Mouse (Mus musculus): ENCODE results near the gene Pde10a. TPM values are rescaled to one million over a fixed set of nuclear protein-coding genes. Genes with fewer than 3 reads are reported as not detected.

Pde10a gene
- total RNA-seq, 2 experiments from 2014 or later: 59.0 to 83.7 TPM

- intact Hi-C loops (cut with DNase I): no loop called here
- DNase-seq (ENCODE audit: extremely low spot score in 1 of 2, low spot score in 2 of 2): no peak
Measured at GRCm38 (mm10) chr17:8775571-8776161, 250.5 kb downstream of the Pde10a start.

DNA sequence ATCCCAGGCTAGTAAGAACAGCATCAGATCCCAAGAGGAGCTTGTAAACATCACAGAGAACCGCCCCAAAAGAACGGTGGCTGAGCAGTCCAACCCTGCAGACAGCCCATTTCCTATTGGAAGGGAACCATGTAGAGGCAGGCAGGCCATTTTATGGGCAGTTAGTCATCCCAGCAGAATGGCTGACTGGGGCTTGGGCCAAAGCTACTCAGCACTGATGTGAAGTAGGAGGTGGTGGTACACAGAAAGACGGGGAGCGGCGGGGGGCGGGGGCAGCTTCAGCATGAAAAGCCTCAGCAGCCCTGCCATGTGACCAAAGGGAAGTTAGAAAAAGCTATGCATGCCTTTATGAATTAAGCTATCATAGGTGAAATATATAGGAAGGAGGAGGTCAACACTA is 252.5 kb downstream of the Pde10a start:
- intact Hi-C loops (cut with DNase I): no loop called here
- DNase-seq (ENCODE audit: extremely low spot score in 1 of 2, low spot score in 2 of 2): peak in 1 of 2 experiments; percentile 43

GRCm38 (mm10) chr17:8778839-8779238 is 253.7 kb downstream of the Pde10a start:
- intact Hi-C loops (cut with DNase I): no loop called here
- no peak for DNase-seq (ENCODE audit: extremely low spot score in 1 of 2, low spot score in 2 of 2)

GRCm38 (mm10) chr17:8780484-8780883 is 255.3 kb downstream of the Pde10a start:
- intact Hi-C loops (cut with DNase I): no loop called here
- no peak for DNase-seq (ENCODE audit: extremely low spot score in 1 of 2, low spot score in 2 of 2)

DNA sequence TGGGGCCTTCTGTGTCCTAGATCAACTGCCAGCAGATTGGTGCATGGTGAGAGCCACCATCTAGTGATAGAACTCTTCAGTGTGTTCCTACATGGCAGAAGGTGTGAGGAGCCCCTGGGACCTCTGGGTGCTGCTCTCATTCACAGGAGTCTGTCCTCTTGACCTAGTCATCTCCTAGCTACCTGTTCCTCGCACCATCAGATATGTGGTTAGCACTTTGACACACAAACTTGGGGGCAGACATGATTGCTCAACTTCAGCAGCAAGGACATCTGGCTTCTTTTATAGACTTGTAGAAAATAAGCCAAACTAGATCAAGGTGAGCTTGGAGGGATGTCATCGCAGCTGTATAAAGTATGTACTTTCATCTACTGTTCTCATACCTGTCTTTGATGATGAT is 255.9 kb downstream of the Pde10a start:
- DNase-seq (ENCODE audit: extremely low spot score in 1 of 2, low spot score in 2 of 2): no peak
- intact Hi-C loops (cut with DNase I): no loop called here

- intact Hi-C loops (cut with DNase I): no loop called here
- DNase-seq (ENCODE audit: extremely low spot score in 1 of 2, low spot score in 2 of 2): no peak
Measured at GRCm38 (mm10) chr17:8781576-8781975, 256.4 kb downstream of the Pde10a start.

GRCm38 (mm10) chr17:8785908-8786307 is 260.7 kb downstream of the Pde10a start:
- intact Hi-C loops (cut with DNase I): no loop called here
- DNase-seq (ENCODE audit: extremely low spot score in 1 of 2, low spot score in 2 of 2): no peak

- intact Hi-C loops (cut with DNase I): no loop called here
- DNase-seq (ENCODE audit: extremely low spot score in 1 of 2, low spot score in 2 of 2): no peak
Measured at GRCm38 (mm10) chr17:8786484-8786883, 261.3 kb downstream of the Pde10a start.

DNA sequence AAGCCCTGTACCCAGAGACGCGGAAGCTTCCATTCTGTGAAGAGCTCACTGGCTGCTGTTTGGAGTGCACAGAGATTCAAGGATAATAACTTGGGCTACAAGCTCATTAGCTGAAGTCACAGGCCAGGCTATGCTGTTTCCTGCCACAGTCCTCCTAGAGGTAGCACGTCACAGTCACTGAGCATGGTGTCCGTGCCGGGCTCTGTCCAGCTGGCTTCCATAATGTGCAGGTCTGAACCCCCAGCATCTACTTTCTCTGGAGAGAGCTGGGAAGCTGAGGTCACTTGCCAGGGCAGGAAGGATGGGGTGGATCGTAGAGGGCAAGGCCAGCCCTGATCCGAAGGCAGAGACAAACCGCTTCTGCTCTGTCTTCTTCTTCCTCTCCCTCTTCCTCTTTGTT is 262.6 kb downstream of the Pde10a start:
- intact Hi-C loops (cut with DNase I): no loop called here
- DNase-seq (ENCODE audit: extremely low spot score in 1 of 2, low spot score in 2 of 2): no peak

- no peak for DNase-seq (ENCODE audit: extremely low spot score in 1 of 2, low spot score in 2 of 2)
- intact Hi-C loops (cut with DNase I): no loop called here
Measured at GRCm38 (mm10) chr17:8791561-8791960, 266.4 kb downstream of the Pde10a start.

GRCm38 (mm10) chr17:8792611-8793010 is 267.4 kb downstream of the Pde10a start:
- no peak for DNase-seq (ENCODE audit: extremely low spot score in 1 of 2, low spot score in 2 of 2)
- intact Hi-C loops (cut with DNase I): no loop called here

GRCm38 (mm10) chr17:8797624-8798023 is 272.5 kb downstream of the Pde10a start:
- no peak for DNase-seq (ENCODE audit: extremely low spot score in 1 of 2, low spot score in 2 of 2)
- intact Hi-C loops (cut with DNase I): no loop called here

GRCm38 (mm10) chr17:8798531-8799295 is 273.5 kb downstream of the Pde10a start:
- DNase-seq (ENCODE audit: extremely low spot score in 1 of 2, low spot score in 2 of 2): no peak
- intact Hi-C loops (cut with DNase I): no loop called here

DNA sequence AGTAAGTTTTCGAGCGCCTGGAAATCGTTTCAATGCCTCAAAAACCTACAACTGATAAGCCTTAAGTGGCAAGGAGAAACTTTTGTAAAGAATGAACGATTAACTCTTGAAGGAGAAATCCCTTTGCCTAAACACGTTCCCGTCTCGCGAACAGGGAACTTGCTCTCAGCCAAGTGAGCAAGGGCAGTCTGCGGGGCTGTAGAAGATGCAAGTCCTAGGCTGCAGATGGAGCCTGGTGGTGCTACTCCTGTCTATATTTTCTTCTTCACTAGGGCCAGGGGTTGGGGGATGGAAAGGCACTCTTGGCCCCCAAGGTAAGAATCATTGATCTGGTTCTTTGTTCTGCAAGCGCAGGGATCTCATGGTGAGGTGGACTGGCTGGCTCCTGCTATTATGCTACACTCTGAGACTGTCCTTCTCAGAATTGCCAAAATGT is 274.1 kb downstream of the Pde10a start:
- intact Hi-C loops (cut with DNase I): no loop called here
- no peak for DNase-seq (ENCODE audit: extremely low spot score in 1 of 2, low spot score in 2 of 2)

- no peak for DNase-seq (ENCODE audit: extremely low spot score in 1 of 2, low spot score in 2 of 2)
- intact Hi-C loops (cut with DNase I): no loop called here
Measured at GRCm38 (mm10) chr17:8799914-8800420, 274.8 kb downstream of the Pde10a start.

DNA sequence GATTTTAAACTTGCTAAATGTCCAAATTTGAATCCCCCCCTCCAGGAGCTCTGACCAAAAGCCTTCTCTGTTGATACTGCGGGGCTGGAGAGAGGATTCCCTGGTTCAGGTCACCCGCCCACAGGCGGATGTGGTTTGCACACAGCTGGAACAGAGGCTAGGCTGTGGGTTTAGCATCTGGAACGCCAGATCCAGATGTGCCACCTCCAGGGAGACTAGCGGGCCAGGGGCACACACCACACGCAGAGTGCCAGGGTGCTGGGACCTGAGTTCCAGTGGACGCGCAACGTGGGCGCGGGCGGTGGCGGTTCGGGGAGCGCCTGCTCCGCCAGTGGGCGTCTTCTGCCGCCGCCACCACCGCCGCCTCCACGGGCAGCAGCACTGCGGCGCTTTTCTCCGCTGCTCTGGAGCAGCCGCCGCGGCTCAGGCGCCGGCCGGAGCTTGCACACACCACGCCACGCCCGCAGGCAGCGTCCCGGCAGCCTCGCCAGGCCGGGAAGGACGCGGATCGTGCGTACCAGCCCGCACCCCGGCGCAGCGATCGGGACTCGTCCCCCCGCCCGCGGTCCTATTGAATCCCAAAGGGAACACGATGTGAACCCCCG is 275.4 kb downstream of the Pde10a start:
- DNase-seq (ENCODE audit: extremely low spot score in 1 of 2, low spot score in 2 of 2): no peak
- intact Hi-C loops (cut with DNase I): no loop called here

DNA sequence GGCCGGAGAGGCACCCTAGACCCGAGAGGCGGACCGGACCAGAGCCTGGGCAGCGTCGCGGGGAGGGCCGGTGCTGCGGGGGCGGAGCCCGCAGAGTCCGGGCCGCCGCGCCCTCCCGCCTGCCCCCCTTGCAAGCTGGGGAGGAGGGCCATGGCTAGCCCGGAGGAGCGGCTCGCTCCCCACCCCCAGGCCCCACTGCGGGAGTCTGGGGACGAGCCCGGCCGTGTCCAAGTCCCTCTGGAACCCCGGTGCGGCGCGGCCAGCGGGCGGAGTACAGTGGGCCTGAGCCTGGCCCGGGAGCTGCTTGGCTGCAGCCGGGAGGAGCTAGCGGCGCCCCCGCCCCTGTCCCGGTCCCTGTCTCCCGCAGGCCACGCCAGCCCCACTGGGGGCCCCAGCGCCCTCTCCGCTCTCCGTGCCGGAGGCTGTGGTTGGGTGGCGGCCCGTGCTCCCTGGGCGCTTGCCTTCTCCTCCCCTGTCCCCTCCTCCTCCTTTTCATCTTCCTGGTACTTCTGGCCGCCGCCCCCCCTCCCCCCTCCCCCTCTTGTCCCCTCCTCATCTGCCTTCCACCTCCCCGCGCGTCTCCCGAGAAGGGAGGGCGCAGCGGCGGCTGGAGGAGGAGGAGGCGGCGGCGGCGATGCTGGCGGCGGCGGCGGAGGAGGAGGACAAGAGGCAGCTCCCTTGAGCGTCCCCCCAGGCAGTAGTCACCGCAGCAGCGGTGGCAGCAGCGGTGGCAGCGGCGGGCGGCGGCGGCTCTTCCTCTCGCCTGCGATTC is 276.1 kb downstream of the Pde10a start:
- intact Hi-C loops (cut with DNase I): no loop called here
- peak; percentile 55 to 82 for DNase-seq (ENCODE audit: extremely low spot score in 1 of 2, low spot score in 2 of 2)

GRCm38 (mm10) chr17:8801855-8802104 is 276.6 kb downstream of the Pde10a start:
- intact Hi-C loops (cut with DNase I): no loop called here
- no peak for DNase-seq (ENCODE audit: extremely low spot score in 1 of 2, low spot score in 2 of 2)

- DNase-seq (ENCODE audit: extremely low spot score in 1 of 2, low spot score in 2 of 2): peak in 1 of 2 experiments; percentile 45
- intact Hi-C loops (cut with DNase I): no loop called here
Measured at GRCm38 (mm10) chr17:8802161-8802888, 277.2 kb downstream of the Pde10a start.

All from left cerebral cortex, postnatal 10 days (tissue).